Mouse (Mus musculus) liver, embryonic 11.5 days (tissue): ENCODE data around the gene Gm45799. TPM values are rescaled to one million over a fixed set of nuclear protein-coding genes. Genes with fewer than 3 reads are reported as not detected.

ENCODE experiments used
- ATAC-seq: fragments of 200-750 bp; cut with Nextera tagmentation; replicated peaks from 2 replicates; pipeline ENCODE4 v1.8.0; 2017; ENCODE audit warnings: moderate number of reproducible peaks, mild to moderate bottlenecking, moderate TSS enrichment, moderate library complexity; ENCODE audit not compliant: low FRiP score
- DNase-seq: peaks from one replicate; pipeline ENCODE4 v3.0.0-alpha.2; 2017; ENCODE audit warnings: low spot score
- H3K27ac ChIP-seq: fragments of 300-500 bp; sonication (generic); 2 replicates; pipeline ENCODE4 v1.5.1; 2014; ENCODE audit warnings: mild to moderate bottlenecking, low read depth, low read length, control low read depth
- H3K27me3 ChIP-seq: fragments of 300-500 bp; sonication (generic); replicated peaks from 2 replicates; pipeline ENCODE4 v1.6.1; 2014; ENCODE audit warnings: low read length, mixed read lengths; ENCODE audit not compliant: control insufficient read depth, insufficient read depth
- H3K36me3 ChIP-seq: fragments of 300-500 bp; sonication (generic); 2 replicates; pipeline ENCODE4 v1.6.1; 2014; ENCODE audit warnings: mild to moderate bottlenecking, low read length, moderate library complexity, mixed read lengths; ENCODE audit not compliant: control insufficient read depth, insufficient read depth
- H3K4me1 ChIP-seq: fragments of 300-500 bp; sonication (generic); replicated peaks from 2 replicates; pipeline ENCODE4 v1.6.1; 2014; ENCODE audit warnings: low read length, mixed read lengths; ENCODE audit not compliant: control insufficient read depth, insufficient read depth
- H3K4me2 ChIP-seq: fragments of 300-500 bp; sonication (generic); 2 replicates; pipeline ENCODE4 v1.6.1; 2014; ENCODE audit warnings: mild to moderate bottlenecking, control low read depth, moderate library complexity
- H3K4me3 ChIP-seq: fragments of 300-500 bp; sonication (generic); 2 replicates; pipeline ENCODE4 v1.5.1; 2014; ENCODE audit warnings: low read depth, low read length, control low read depth
- H3K9ac ChIP-seq: fragments of 300-500 bp; sonication (generic); 2 replicates; pipeline ENCODE4 v1.6.1; 2014; ENCODE audit warnings: low read depth, low read length, control low read depth
- H3K9me3 ChIP-seq: fragments of 300-500 bp; sonication (generic); 2 replicates; pipeline ENCODE4 v1.6.1; 2016; ENCODE audit warnings: low read length, inconsistent platforms, mixed read lengths; ENCODE audit not compliant: control insufficient read depth
- WGBS: fragments of 180-500 bp; shearing (Covaris S2); extraction: QIAGEN DNeasy Blood & Tissue Kit; methylation state at CpG from one replicate; pipeline ENCODE4 v1.1.7; 2014; 5-methylcytosine and 5-hydroxymethylcytosine counted together
- polyA plus RNA-seq: library from polyadenylated mRNA; unstranded; fragments of >200 nt; fragmentation: Nextera tagmentation; extraction: Ambion mirVana; gene quantifications from 2 replicates; pipeline ENCODE4 v1.2.1, GENCODE M21; 2014

Gene Gm45799
- 15.8 and 30.1 TPM in 2 replicates for polyA plus RNA-seq

DNA sequence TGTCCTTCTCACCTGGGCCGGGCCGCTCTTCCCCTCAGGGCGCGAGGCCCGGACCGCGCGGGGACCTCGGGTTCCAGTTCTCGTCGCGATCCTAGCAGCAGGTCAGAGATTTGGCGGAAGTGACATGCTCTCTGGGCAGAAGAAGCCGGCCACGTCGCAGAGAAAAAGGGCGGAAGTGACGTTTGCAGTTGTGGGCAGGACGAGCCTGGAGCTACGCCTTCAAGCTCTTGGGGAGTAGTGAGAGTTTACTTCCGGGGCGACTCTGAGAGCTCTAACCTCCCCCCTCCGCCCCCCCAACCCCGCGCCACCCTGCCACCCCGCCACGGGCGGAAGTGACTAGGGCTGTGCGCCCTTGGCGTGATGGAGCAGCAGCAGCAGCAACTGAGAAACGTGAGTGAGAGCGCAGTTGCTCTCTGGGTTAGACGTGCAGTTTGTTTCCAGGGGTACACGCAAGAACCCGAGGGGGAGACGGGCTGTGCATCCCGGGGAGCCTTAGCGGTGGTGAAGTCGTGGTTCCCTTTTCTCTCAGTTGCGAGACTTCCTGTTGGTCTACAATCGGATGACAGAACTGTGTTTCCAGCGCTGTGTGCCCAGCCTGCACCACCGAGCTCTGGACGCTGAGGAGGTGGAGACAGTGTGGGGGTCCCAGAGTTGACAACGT lies at the start of gene Gm45799, which contains the start of gene Arfip2:
Gene Gm45799 (plus strand): TSS at position 320 of the 661 bp plus-strand sequence.
Gene Arfip2 (minus strand): TSS at position 184 of the 661 bp plus-strand sequence.
- H3K4me1 ChIP-seq = peaks cover 10% of the 10 kb centered on the region
- H3K27ac ChIP-seq = peak within 1 kb of the TSS; percentile 80
- H3K9me3 ChIP-seq = no peaks in the 10 kb centered on the region
- DNase-seq (peak; percentile 93), ATAC-seq (peak; percentile 95)
- H3K9ac ChIP-seq = peak within 1 kb of the TSS; percentile 74
- H3K4me3 ChIP-seq = peak within 1 kb of the TSS; percentile 78
- peak within 1 kb of the TSS; percentile 92 for H3K4me2 ChIP-seq
- WGBS = under 1% methylated on average over 45 of the region's 45 CpGs
- H3K36me3 ChIP-seq = peaks cover 16% of the 10 kb centered on the region; the same call in 1 of the 2 replicates
- H3K27me3 ChIP-seq = no peaks in the 10 kb centered on the region

DNA sequence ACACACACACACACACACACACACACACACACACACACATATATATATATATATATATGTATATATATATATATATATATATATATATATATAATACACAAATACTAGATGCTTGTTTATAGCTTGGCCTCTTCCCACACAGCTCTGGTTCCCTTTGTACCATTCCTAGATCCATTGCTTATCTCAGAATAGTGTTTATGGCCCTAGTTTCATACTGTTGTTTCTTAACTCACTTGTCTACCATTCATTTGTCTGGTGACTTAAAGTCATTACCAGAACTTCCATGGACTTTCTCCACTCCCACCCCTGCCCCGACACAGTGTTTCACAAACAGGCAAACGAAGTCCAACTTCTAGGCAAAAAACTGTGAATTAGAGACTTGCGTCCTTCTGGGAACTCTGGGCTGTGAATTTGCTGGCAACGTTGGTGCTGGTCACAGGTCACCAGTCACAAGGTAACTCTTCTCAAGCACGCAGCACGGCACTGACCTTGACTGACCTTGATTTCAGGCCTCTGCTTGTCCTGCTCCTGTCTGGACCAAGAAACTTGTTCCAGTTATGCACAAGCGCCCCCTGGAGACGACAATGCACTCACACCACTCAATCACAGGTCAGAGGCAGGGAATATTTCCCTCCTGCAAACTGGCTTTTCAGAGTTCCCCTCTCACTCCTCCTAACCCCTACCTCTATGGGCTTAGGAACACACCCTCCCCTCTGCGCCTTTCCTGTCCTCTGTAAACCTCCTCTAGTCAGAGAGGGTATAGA lies 37.3 kb upstream of the Gm45799 start:
- no peak overlapping the region for H3K4me2 ChIP-seq
- no peaks in the 10 kb centered on the region for H3K9me3 ChIP-seq
- no peaks in the 10 kb centered on the region for H3K4me1 ChIP-seq
- H3K36me3 ChIP-seq = no peaks in the 10 kb centered on the region
- no peaks in the 10 kb centered on the region for H3K27me3 ChIP-seq
- WGBS = 34% methylated on average over 9 of the region's 9 CpGs
- ATAC-seq = peak; percentile 68
- H3K4me3 ChIP-seq = no peak overlapping the region
- H3K9ac ChIP-seq = no peak overlapping the region
- H3K27ac ChIP-seq = no peak overlapping the region
- peak; percentile 52 for DNase-seq

DNA sequence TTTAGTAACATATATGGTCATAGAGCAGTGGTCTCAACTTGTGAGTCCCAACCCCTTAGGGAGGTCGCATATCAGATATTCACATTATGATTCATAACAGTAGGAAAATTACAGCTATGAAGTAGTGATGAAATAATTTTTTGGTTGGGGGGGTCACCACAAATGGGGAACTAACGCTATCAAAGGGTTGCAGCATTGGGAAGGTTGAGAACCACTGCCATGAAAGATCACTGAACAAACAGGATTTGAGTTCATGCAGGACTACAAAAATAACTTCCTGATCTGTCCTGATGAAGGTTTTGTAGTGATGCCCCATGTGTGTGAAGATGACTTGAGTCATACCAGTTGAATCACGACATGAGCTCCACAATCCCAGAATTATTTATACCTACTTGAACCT lies 31.9 kb upstream of the Gm45799 start:
- no peak for ATAC-seq
- Histone ChIP-seq H3K9ac (no peak overlapping the region), H3K4me3 (no peak overlapping the region), H3K27me3 (no peaks in the 10 kb centered on the region), H3K4me2 (no peak overlapping the region), H3K4me1 (no peaks in the 10 kb centered on the region), H3K9me3 (no peaks in the 10 kb centered on the region), H3K36me3 (peaks cover 10% of the 10 kb centered on the region), H3K27ac (no peak overlapping the region)
- no peak for DNase-seq
- WGBS = 73% methylated on average over 3 of the region's 3 CpGs

DNA sequence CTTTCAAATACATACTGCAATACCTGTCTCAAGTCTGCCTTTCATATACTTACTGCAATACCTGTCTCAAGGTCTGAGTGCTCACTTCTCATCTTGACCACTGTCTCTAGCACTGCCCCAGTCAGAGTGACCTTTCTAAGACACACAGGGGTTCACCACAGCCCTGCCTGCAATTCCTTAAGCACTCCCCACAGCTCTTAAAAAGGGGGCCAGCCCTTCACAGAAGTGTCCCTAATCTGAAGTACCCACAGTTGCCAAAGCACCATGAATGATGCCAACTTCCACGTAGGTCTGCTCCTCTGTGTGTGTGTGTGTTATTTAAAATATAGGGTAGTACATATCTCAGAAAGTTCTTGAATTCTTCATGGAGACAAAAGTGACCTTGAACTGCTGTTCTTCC lies 28.6 kb upstream of the Gm45799 start:
- Histone ChIP-seq H3K4me2 (no peak overlapping the region), H3K9ac (no peak overlapping the region), H3K27ac (no peak overlapping the region), H3K27me3 (no peaks in the 10 kb centered on the region), H3K4me1 (no peaks in the 10 kb centered on the region), H3K9me3 (no peaks in the 10 kb centered on the region), H3K36me3 (peaks cover 12% of the 10 kb centered on the region), H3K4me3 (no peak overlapping the region)
- no peak for DNase-seq
- no peak for ATAC-seq
- 90% methylated on average over 1 of the region's 1 CpGs for WGBS

DNA sequence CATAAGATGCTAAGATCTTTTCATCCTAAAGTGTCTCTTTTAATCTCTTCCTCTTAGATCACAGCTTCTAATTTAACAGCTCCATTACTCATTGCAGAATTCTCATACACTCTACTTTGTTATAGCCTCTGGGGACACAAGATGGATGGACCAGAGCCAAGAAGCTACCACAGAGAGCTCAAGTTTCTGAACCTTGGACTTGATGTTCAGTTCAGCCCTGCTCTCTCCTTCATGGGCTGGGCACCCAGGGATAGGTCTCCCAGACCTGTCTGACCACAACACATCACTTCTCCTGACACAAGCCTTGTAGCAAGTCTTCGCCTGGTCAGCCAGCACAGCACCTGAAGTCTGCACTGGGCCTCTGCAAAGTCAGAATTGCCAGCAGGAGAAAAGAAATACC lies 26.0 kb upstream of the Gm45799 start:
- no peaks in the 10 kb centered on the region for H3K4me1 ChIP-seq
- no peak overlapping the region for H3K4me2 ChIP-seq
- no peak overlapping the region for H3K4me3 ChIP-seq
- ATAC-seq (no peak), DNase-seq (no peak)
- peaks cover 24% of the 10 kb centered on the region for H3K36me3 ChIP-seq
- WGBS = 79% methylated on average over 1 of the region's 1 CpGs
- H3K27ac ChIP-seq = no peak overlapping the region
- H3K27me3 ChIP-seq = no peaks in the 10 kb centered on the region
- H3K9ac ChIP-seq = no peak overlapping the region
- no peaks in the 10 kb centered on the region for H3K9me3 ChIP-seq

DNA sequence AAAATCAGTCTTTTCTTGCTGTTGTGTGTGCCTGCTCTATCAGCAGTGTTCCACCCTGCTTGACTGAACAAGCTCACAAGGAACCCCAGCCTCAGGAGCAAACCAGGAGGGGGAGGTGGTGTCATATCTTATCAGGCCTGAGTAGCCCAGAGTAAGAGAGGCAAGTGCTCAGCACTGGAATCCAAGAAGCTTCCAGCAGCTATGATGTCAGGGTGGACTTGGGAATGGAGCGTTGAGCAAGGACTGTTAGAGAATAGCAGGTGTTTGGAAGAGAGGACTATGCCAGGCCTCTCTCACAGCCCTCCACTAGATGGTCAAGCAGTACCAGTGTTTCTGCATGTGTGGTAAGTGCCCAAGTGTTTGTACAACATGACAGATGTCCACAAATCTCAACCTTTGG lies 24.6 kb upstream of the Gm45799 start:
- H3K9me3 ChIP-seq = no peaks in the 10 kb centered on the region
- no peaks in the 10 kb centered on the region for H3K4me1 ChIP-seq
- no peak overlapping the region for H3K27ac ChIP-seq
- 83% methylated on average over 1 of the region's 1 CpGs for WGBS
- H3K9ac ChIP-seq = no peak overlapping the region
- no peak overlapping the region for H3K4me3 ChIP-seq
- no peak overlapping the region for H3K4me2 ChIP-seq
- no peaks in the 10 kb centered on the region for H3K27me3 ChIP-seq
- ATAC-seq = no peak
- DNase-seq = no peak
- peaks cover 21% of the 10 kb centered on the region for H3K36me3 ChIP-seq

DNA sequence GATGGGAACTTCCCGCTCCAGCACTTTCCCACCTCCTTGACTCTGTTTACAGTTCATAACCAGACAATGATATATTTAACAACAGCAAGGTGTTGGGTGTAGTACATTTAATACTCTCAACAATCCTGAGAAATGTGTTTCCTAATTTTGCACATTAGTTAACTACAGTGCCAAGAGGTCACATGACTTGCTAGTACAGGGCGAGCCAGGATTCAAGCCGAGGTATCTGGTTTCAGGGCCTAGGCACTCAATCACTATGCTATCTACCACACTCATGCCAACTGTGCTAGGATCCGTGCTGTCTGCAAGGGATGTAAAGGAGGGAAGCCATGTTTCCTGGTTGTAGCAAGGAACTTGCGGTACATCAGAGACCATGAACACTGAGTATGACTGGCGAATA lies 23.8 kb upstream of the Gm45799 start:
- DNase-seq (no peak), ATAC-seq (no peak)
- 71% methylated on average over 6 of the region's 6 CpGs for WGBS
- peaks cover 14% of the 10 kb centered on the region; the same call in 1 of the 2 replicates for H3K36me3 ChIP-seq
- no peak overlapping the region for H3K4me2 ChIP-seq
- H3K9ac ChIP-seq = no peak overlapping the region
- H3K27ac ChIP-seq = no peak overlapping the region
- H3K4me1 ChIP-seq = no peaks in the 10 kb centered on the region
- H3K9me3 ChIP-seq = no peaks in the 10 kb centered on the region
- no peaks in the 10 kb centered on the region for H3K27me3 ChIP-seq
- H3K4me3 ChIP-seq = no peak overlapping the region

DNA sequence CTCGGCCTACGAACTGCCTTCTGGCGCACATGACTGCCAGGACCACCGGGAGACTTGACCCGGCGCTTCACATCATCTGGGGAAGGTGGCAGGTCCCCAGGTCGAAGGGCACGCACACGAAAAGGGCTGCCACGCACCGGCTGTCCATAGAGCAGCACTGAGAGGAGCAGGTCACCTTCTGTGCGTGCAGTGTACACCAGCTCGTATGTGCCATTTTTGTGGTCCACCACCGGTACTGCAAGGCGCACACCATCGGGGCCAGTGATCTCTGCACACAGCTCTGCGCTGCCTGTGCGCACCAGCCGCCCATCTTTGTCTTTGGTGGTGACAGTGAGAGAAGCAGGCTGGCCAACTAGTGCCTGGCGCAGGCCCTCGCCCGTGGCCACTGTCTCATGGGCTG lies 22.5 kb upstream of the Gm45799 start:
- H3K9me3 ChIP-seq = no peaks in the 10 kb centered on the region
- 94% methylated on average over 22 of the region's 22 CpGs for WGBS
- H3K27ac ChIP-seq = no peak overlapping the region
- no peak overlapping the region for H3K4me2 ChIP-seq
- H3K27me3 ChIP-seq = no peaks in the 10 kb centered on the region
- H3K36me3 ChIP-seq = peaks cover 14% of the 10 kb centered on the region; the same call in 1 of the 2 replicates
- H3K4me1 ChIP-seq = no peaks in the 10 kb centered on the region
- H3K9ac ChIP-seq = no peak overlapping the region
- ATAC-seq (no peak), DNase-seq (no peak)
- no peak overlapping the region for H3K4me3 ChIP-seq
